Mouse (Mus musculus) ovary, adult 18-20 months (tissue): Measurements from ENCODE around the gene Dhcr7.

Experiments used
- DNase-seq: peaks from one replicate; pipeline ENCODE4 v3.0.0; 2022; ENCODE audit warnings: low spot score, mixed read lengths

Dhcr7 gene

GRCm38 (mm10) chr7:143822375-143823265, at the start of gene Dhcr7, which contains the start of gene Nadsyn1:
Gene Dhcr7 (plus strand): TSS chr7:143823145.
Gene Nadsyn1 (minus strand): TSS chr7:143822849.
- DNase-seq, result peak; percentile 99

DNA sequence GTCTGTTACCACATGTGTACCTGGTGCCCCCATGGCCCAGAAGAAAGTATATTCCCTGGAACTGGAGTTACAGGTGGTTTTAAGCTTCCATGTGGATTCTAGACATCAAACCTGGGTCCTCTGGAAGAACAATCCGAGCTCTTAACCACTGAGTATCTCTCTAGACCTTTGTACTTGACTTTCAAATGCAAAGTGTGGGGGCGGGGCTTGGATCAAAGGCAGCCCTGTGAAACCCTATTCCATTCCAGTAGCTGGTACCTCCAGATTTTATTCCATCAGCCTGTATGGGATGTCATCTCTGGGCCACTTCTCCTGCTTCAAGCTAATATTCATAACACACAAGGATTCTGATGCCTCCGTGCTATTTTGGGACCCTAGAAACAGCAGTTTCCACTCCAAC, 46.8 kb upstream of the Dhcr7 start:
- DNase-seq, result no peak

- no peak for DNase-seq
Observed at GRCm38 (mm10) chr7:143777375-143777774, 45.6 kb upstream of the Dhcr7 start.

- no peak for DNase-seq
Observed at GRCm38 (mm10) chr7:143783378-143783995, 39.5 kb upstream of the Dhcr7 start.

DNA sequence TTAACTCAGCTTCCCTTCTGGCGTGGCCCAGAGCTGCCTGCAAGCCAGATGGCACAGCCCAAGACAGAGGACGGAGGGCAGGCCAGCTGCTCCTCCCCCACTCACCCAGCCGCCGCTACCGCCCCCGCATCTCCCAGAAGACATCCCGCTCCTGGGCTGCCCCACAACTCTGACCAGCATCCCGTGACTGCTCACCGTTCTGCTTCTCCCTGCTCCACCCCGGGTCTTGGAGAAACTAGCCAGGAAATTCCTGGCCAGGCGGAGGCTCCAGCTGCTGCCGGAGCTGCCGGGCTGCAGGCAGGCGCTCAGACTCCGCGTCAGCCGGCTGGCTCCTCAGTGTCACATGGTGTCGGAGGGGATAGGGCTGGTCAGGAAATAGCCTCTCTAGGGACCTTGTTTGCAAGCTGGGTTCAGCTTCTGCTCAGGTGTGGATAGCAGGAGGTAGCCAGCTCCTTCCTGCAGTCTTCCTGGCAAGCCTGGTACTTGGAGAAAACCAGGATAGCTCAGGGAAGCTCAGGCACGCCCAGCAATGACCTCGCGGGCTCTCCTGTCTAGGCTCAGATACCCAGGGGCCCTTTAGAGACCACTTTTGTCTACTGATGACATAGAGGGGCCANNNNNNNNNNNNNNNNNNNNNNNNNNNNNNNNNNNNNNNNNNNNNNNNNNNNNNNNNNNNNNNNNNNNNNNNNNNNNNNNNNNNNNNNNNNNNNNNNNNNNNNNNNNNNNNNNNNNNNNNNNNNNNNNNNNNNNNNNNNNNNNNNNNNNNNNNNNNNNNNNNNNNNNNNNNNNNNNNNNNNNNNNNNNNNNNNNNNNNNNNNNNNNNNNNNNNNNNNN, 38.7 kb upstream of the Dhcr7 start, which contains the start of gene Mrgpre:
Gene Mrgpre (minus strand): TSS at position 505 of the 834 bp plus-strand sequence.
- DNase-seq, result peak; percentile 74

GRCm38 (mm10) chr7:143792336-143792985, 30.5 kb upstream of the Dhcr7 start:
- no peak for DNase-seq

GRCm38 (mm10) chr7:143793121-143793520, 29.8 kb upstream of the Dhcr7 start:
- peak; percentile 40 for DNase-seq

GRCm38 (mm10) chr7:143798783-143799182, 24.2 kb upstream of the Dhcr7 start:
- DNase-seq, result no peak

DNA sequence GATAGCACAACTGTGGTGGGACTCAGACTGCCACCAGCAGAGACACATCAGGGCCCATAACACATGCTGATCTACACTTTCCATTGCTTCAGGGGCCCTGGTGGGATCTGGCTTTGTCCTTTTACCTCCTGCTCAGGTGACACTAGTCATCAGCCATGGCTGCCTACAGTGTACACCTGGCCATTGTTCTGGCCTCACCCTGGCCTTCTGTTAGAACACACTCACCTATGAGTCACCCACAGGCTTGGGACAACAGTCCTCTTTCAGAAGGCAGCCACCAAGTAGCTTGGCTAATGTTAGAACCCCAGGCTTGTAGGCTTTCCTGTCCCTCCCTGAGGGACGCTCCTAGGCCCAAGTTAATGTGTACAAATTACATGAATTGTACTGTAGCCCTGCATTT, 22.2 kb upstream of the Dhcr7 start:
- no peak for DNase-seq

- no peak for DNase-seq
Observed at GRCm38 (mm10) chr7:143801195-143802065, 21.5 kb upstream of the Dhcr7 start.

- DNase-seq, result peak; percentile 29
Observed at GRCm38 (mm10) chr7:143805199-143805624, 17.7 kb upstream of the Dhcr7 start.

DNA sequence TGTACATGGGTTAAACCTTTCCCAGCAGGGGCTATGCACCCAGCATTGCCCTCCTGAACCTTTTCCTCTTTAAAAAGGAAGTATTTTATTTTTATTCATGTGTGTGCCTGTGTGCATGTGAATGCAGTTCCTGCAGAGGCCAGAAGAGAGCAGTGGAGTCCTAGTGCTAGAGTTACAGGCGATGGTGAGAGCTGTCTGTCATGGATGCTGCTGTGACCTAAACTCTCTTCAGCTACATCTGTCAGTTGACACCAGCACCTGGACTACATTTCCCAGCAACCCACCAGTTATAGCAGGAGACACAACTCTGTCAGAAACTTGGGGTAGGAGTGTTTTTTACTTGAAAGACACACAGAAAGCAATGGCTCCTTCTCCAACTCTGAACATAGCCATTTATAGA, 14.0 kb upstream of the Dhcr7 start:
- DNase-seq, result no peak

- no peak for DNase-seq
Observed at GRCm38 (mm10) chr7:143819201-143819600, 3.7 kb upstream of the Dhcr7 start.

DNA sequence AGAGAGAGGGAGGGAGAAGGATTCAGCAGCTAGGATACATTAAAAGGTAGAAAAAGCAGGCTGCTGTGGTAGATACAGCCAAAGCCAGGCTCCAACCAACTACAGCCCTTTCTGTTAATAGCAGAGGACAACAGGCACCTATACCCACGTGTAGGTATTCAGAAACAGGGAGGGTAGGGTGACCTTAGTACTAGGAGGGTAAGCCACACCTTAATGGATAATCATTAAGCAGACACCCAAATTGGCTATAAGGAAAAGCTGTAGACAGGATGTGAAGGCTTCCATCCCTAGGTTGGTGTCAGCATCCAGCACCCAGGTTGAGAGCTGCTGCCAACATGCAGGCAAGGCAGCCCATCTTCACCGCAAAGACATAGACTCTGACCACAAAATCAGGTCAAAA, 1.7 kb upstream of the Dhcr7 start:
- DNase-seq, result no peak

DNA sequence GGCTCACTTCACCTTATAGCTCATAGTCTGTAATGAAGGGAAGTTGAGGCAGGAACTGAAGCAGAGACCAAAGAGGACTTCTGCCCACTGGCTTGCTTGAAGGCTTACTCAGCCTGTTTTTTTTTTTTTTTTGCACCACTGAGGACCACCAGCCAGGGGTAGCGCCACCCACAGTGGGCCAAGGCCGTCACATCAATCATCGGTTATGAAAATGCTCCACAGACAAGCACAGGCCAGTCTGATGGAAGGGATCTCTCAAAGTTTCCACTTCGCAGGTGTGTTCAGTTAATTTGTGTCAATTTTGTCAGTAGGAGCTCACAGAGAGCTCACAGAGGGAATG, 291 bp downstream of the Dhcr7 start:
- no peak for DNase-seq

DNA sequence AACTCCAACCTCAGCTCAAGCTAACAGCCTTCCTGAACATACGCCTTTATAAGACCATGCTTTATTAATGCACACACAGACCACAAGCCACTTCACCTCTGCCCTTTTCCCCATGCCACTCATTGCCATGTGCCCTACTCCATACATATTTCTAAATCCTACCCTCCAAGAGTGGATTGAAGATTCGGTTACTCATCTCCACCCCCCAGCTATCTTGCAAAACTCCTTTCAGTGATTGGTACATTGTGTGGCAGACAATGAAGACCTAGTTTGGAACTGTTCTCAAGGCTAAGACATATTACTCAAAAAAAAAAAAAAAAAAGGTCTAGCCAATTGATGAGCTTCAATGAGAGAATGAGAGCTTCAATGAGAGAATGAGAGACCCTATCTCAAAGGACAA, 4.0 kb downstream of the Dhcr7 start:
- no peak for DNase-seq

GRCm38 (mm10) chr7:143829504-143830331, 6.8 kb downstream of the Dhcr7 start:
- peak; percentile 95 for DNase-seq

DNA sequence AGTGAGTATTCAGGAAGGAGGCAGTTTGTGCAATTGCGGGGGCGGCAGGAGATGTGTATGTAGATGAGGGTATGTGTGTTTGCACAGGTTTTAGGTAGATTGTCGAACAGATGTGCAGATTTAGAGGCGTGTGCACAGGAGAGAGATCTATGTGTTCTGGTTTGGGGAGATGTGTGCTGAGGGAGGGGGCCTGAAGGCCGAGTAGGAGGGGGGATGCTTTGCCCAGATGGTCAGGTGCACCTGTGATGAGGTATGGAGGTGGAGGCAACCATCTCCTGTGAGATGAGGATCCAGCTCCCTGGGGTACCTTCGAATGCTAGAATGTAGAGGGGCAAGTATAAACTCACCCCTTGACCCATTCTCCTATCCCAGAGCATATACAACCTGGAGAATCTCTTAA, 7.5 kb downstream of the Dhcr7 start:
- no peak for DNase-seq

- DNase-seq, result peak; percentile 61
Observed at GRCm38 (mm10) chr7:143832196-143832595, 9.3 kb downstream of the Dhcr7 start.

GRCm38 (mm10) chr7:143832611-143833010, 9.7 kb downstream of the Dhcr7 start:
- DNase-seq, result no peak
